Mouse (Mus musculus): Measurements from ENCODE around the gene Pate2.
A peak's percentile ranks its signal among the peaks of the same experiment; 100 is the strongest.

Gene Pate2

GRCm38 (mm10) chr9:35707265-35707664 lies 137.2 kb downstream of the Pate2 start:
- DNase-seq (ENCODE audit: low read depth, low spot score) = peak; percentile 3

Measured in ZHBTc4 (cell line).